Mouse (Mus musculus): ENCODE results near the gene Kif2c. TPM values are rescaled to one million over a fixed set of nuclear protein-coding genes. Genes with fewer than 3 reads are reported as not detected.

Gene Kif2c
- polyA plus RNA-seq, 1 experiment from 2014 or later, result 35.9 TPM

DNA sequence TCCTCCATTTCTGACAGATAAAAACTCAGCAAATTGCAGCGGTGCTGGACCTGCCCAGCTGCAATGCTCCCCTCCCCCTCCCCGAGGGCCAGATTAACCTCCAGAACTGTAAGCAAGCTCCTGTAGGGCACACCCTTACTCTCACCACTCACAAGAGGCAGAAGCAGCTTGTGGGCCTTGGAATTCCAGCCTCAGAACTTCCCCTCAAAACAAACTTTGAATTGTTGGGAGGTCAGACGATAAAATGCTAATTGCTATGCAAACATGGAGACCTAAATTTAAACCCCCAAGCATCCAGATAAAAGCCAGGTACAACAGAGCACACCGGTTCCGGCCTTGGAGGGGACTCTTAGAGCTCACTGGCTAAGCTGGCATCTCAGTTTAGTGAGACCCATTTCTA is 29.7 kb downstream of the Kif2c start:
- Histone ChIP-seq H3K27me3 (ENCODE audit: control insufficient read depth, insufficient read depth, low read length) (no peaks in the 10 kb centered on the region), H3K36me3 (ENCODE audit: control insufficient read depth, insufficient read depth, low read length) (peaks cover 58% of the 10 kb centered on the region), H3K9ac (ENCODE audit: low read length) (peak overlapping the region; percentile 47; the same call in 1 of the 2 replicates), H3K4me1 (ENCODE audit: control insufficient read depth in 2 of 2, insufficient read depth in 2 of 2, low read length in 2 of 2) (peaks cover 9 to 22% of the 10 kb centered on the region in 2 experiments), H3K9me3 (ENCODE audit: control insufficient read depth, low read length) (no peaks in the 10 kb centered on the region), H3K4me3 (ENCODE audit: control insufficient read depth in 1 of 2, insufficient read depth in 1 of 2, low read depth in 1 of 2, low read length in 2 of 2) (no peak overlapping the region), H3K4me2 (ENCODE audit: low read length) (no peak overlapping the region), H3K27ac (replicated peaks in 1 of 2; ENCODE audit: control insufficient read depth in 1 of 2, insufficient read depth in 1 of 2, low read depth in 2 of 2, low read length in 2 of 2) (no peak overlapping the region)
- ATAC-seq (ENCODE audit: insufficient number of reproducible peaks, insufficient read depth, low FRiP score, low read depth), result no peak
- WGBS, result 60% methylated on average over 5 of the region's 5 CpGs

DNA sequence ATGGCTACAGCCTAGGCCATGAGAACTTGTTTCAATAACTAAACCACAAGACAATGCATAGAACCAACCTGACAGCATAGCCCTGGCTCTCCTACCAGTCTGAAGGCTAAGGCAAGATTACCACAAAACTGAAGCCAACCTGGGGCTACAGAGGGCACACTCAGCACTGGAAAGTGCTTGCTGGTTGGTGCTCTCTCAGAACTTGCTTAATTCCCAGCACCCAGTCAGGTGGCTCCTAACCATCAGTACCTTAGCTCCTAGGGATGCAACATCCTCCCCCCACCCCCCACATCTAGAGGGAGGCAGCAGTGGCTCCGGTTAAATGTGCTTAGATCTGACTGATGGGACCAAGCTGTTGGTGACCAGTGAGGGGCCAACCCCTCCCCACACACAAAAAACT is 31.0 kb downstream of the Kif2c start:
- H3K4me3 ChIP-seq (ENCODE audit: control insufficient read depth in 1 of 2, insufficient read depth in 1 of 2, low read depth in 1 of 2, low read length in 2 of 2), result no peak overlapping the region
- H3K4me2 ChIP-seq (ENCODE audit: low read length), result no peak overlapping the region
- H3K36me3 ChIP-seq (ENCODE audit: control insufficient read depth, insufficient read depth, low read length), result peaks cover 58% of the 10 kb centered on the region
- no peaks in the 10 kb centered on the region for H3K9me3 ChIP-seq (ENCODE audit: control insufficient read depth, low read length)
- WGBS, result 79% methylated on average over 1 of the region's 1 CpGs
- no peaks in the 10 kb centered on the region for H3K27me3 ChIP-seq (ENCODE audit: control insufficient read depth, insufficient read depth, low read length)
- no peak for ATAC-seq (ENCODE audit: insufficient number of reproducible peaks, insufficient read depth, low FRiP score, low read depth)
- H3K27ac ChIP-seq (replicated peaks in 1 of 2; ENCODE audit: control insufficient read depth in 1 of 2, insufficient read depth in 1 of 2, low read depth in 2 of 2, low read length in 2 of 2), result no peak overlapping the region
- no peak overlapping the region for H3K9ac ChIP-seq (ENCODE audit: low read length)
- H3K4me1 ChIP-seq (ENCODE audit: control insufficient read depth in 2 of 2, insufficient read depth in 2 of 2, low read length in 2 of 2), result peaks cover 9 to 22% of the 10 kb centered on the region in 2 experiments

DNA sequence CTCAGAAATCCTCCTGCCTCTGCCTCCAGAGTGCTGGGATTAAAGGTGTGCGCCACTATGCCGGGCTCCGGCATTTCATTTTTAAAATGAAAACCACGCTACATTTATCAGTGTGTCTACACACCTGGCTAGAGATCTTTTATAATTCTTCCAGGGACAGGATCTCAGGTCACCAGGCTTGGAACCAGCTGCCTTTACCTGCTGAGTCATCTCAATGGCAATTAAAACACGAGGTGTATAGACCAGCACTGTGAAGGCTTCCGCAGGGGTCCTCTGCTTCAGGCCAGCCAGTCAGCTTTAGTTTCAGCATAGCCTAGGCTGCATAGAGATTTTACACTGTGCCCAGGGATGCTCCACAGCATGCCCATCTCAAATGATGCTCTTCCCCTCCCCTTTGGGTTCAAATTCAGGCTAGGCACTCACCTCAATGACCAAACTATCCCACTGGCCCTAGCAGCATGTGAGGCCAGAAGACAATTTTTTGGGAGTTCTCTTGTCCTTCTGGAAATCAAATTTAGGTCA is 32.2 kb downstream of the Kif2c start:
- no peak overlapping the region for H3K27ac ChIP-seq (replicated peaks in 1 of 2; ENCODE audit: control insufficient read depth in 1 of 2, insufficient read depth in 1 of 2, low read depth in 2 of 2, low read length in 2 of 2)
- H3K9me3 ChIP-seq (ENCODE audit: control insufficient read depth, low read length), result no peaks in the 10 kb centered on the region
- no peaks in the 10 kb centered on the region for H3K27me3 ChIP-seq (ENCODE audit: control insufficient read depth, insufficient read depth, low read length)
- no peak overlapping the region for H3K9ac ChIP-seq (ENCODE audit: low read length)
- WGBS, result 95% methylated on average over 6 of the region's 6 CpGs
- no peak for ATAC-seq (ENCODE audit: insufficient number of reproducible peaks, insufficient read depth, low FRiP score, low read depth)
- peaks cover 9 to 22% of the 10 kb centered on the region in 2 experiments for H3K4me1 ChIP-seq (ENCODE audit: control insufficient read depth in 2 of 2, insufficient read depth in 2 of 2, low read length in 2 of 2)
- H3K4me2 ChIP-seq (ENCODE audit: low read length), result no peak overlapping the region
- H3K36me3 ChIP-seq (ENCODE audit: control insufficient read depth, insufficient read depth, low read length), result peaks cover 58% of the 10 kb centered on the region
- no peak overlapping the region for H3K4me3 ChIP-seq (ENCODE audit: control insufficient read depth in 1 of 2, insufficient read depth in 1 of 2, low read depth in 1 of 2, low read length in 2 of 2)

- Histone ChIP-seq H3K27ac (replicated peaks in 1 of 2; ENCODE audit: control insufficient read depth in 1 of 2, insufficient read depth in 1 of 2, low read depth in 2 of 2, low read length in 2 of 2) (no peak overlapping the region), H3K27me3 (ENCODE audit: control insufficient read depth, insufficient read depth, low read length) (no peaks in the 10 kb centered on the region), H3K9ac (ENCODE audit: low read length) (no peak overlapping the region), H3K4me2 (ENCODE audit: low read length) (no peak overlapping the region), H3K36me3 (ENCODE audit: control insufficient read depth, insufficient read depth, low read length) (peaks cover 52% of the 10 kb centered on the region), H3K9me3 (ENCODE audit: control insufficient read depth, low read length) (no peaks in the 10 kb centered on the region), H3K4me1 (ENCODE audit: control insufficient read depth in 2 of 2, insufficient read depth in 2 of 2, low read length in 2 of 2) (peaks cover 7 to 19% of the 10 kb centered on the region in 2 experiments), H3K4me3 (ENCODE audit: control insufficient read depth in 1 of 2, insufficient read depth in 1 of 2, low read depth in 1 of 2, low read length in 2 of 2) (no peak overlapping the region)
- ATAC-seq (ENCODE audit: insufficient number of reproducible peaks, insufficient read depth, low FRiP score, low read depth), result no peak
- 67% methylated on average over 6 of the region's 6 CpGs for WGBS
These were observed 32.9 kb downstream of the Kif2c start for GRCm38 (mm10) chr4:117149291-117150211.

DNA sequence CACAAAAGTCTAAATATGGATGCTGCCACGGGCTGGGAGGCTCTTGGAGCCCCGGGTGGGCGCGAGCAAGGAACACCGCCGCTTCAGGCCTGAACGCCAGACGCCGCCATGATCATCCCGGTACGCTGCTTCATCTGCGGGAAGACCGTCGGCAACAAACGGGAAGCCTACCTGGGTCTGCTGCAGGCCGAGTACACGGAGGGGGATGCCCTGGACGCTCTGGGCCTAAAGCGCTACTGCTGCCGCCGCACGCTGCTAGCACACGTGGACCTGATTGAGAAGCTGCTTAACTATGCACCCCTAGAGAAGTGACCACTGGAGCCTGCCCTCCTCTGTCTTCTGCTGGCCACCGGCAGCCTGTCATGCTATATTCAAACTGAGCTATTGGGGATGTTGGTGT is 33.6 kb downstream of the Kif2c start:
- Histone ChIP-seq H3K4me3 (ENCODE audit: control insufficient read depth in 1 of 2, insufficient read depth in 1 of 2, low read depth in 1 of 2, low read length in 2 of 2) (no peak overlapping the region), H3K36me3 (ENCODE audit: control insufficient read depth, insufficient read depth, low read length) (peaks cover 45% of the 10 kb centered on the region), H3K27ac (replicated peaks in 1 of 2; ENCODE audit: control insufficient read depth in 1 of 2, insufficient read depth in 1 of 2, low read depth in 2 of 2, low read length in 2 of 2) (no peak overlapping the region), H3K4me1 (ENCODE audit: control insufficient read depth in 2 of 2, insufficient read depth in 2 of 2, low read length in 2 of 2) (peaks cover 2 to 13% of the 10 kb centered on the region in 2 experiments; a peak in 3 of 4 replicates), H3K27me3 (ENCODE audit: control insufficient read depth, insufficient read depth, low read length) (no peaks in the 10 kb centered on the region), H3K9ac (ENCODE audit: low read length) (no peak overlapping the region), H3K9me3 (ENCODE audit: control insufficient read depth, low read length) (no peaks in the 10 kb centered on the region), H3K4me2 (ENCODE audit: low read length) (no peak overlapping the region)
- WGBS, result 73% methylated on average over 24 of the region's 24 CpGs
- no peak for ATAC-seq (ENCODE audit: insufficient number of reproducible peaks, insufficient read depth, low FRiP score, low read depth)

DNA sequence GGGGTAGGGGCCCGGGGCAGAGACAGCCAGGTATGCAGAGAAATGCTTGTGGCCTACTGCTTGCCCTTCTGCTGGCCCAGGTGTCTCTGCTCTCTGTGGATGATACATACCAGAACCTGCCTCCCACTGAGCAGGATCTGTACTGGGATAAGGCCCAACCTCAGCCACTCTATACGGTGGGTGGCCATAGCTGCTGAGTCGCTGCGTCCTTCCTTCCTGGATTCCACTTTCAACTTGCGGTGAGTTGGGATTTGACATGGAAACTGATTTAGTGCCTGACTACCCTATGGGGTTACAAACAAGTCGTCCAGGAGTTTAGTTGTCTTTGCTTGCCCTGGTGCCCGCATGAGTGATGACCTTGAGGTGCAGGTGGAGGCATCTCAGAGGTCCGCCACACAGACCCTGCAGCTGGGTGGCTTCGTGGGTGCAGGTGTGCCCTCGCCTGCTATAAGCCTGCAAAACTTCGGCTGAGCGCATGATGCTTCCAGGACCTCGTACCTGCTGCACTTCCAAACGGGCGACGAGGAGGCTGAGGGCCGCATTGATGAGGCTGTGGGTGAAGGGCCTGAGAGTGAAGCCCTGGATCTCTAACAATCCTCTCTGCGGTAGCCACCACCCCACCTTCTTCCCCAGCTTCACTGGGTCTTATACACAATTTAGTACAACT is 34.3 kb downstream of the Kif2c start:
- ATAC-seq (ENCODE audit: insufficient number of reproducible peaks, insufficient read depth, low FRiP score, low read depth), result no peak
- H3K4me1 ChIP-seq (ENCODE audit: control insufficient read depth in 2 of 2, insufficient read depth in 2 of 2, low read length in 2 of 2), result peaks cover 2 to 7% of the 10 kb centered on the region in 2 experiments
- H3K36me3 ChIP-seq (ENCODE audit: control insufficient read depth, insufficient read depth, low read length), result peaks cover 39% of the 10 kb centered on the region
- H3K27ac ChIP-seq (replicated peaks in 1 of 2; ENCODE audit: control insufficient read depth in 1 of 2, insufficient read depth in 1 of 2, low read depth in 2 of 2, low read length in 2 of 2), result no peak overlapping the region
- H3K27me3 ChIP-seq (ENCODE audit: control insufficient read depth, insufficient read depth, low read length), result no peaks in the 10 kb centered on the region
- H3K4me3 ChIP-seq (ENCODE audit: control insufficient read depth in 1 of 2, insufficient read depth in 1 of 2, low read depth in 1 of 2, low read length in 2 of 2), result no peak overlapping the region
- no peak overlapping the region for H3K4me2 ChIP-seq (ENCODE audit: low read length)
- no peaks in the 10 kb centered on the region for H3K9me3 ChIP-seq (ENCODE audit: control insufficient read depth, low read length)
- 79% methylated on average over 18 of the region's 18 CpGs for WGBS
- H3K9ac ChIP-seq (ENCODE audit: low read length), result no peak overlapping the region

GRCm38 (mm10) chr4:117146176-117146575 is 36.3 kb downstream of the Kif2c start:
- H3K27ac ChIP-seq (replicated peaks in 1 of 2; ENCODE audit: control insufficient read depth in 1 of 2, insufficient read depth in 1 of 2, low read depth in 2 of 2, low read length in 2 of 2), result no peak overlapping the region
- 28% methylated on average over 15 of the region's 15 CpGs for WGBS
- no peak overlapping the region for H3K4me2 ChIP-seq (ENCODE audit: low read length)
- no peak overlapping the region for H3K4me3 ChIP-seq (ENCODE audit: control insufficient read depth in 1 of 2, insufficient read depth in 1 of 2, low read depth in 1 of 2, low read length in 2 of 2)
- H3K27me3 ChIP-seq (ENCODE audit: control insufficient read depth, insufficient read depth, low read length), result no peaks in the 10 kb centered on the region
- peaks cover 0 to 4% of the 10 kb centered on the region in 2 experiments; a peak in 2 of 4 replicates for H3K4me1 ChIP-seq (ENCODE audit: control insufficient read depth in 2 of 2, insufficient read depth in 2 of 2, low read length in 2 of 2)
- H3K36me3 ChIP-seq (ENCODE audit: control insufficient read depth, insufficient read depth, low read length), result peaks cover 19% of the 10 kb centered on the region
- no peaks in the 10 kb centered on the region for H3K9me3 ChIP-seq (ENCODE audit: control insufficient read depth, low read length)
- H3K9ac ChIP-seq (ENCODE audit: low read length), result no peak overlapping the region
- no peak for ATAC-seq (ENCODE audit: insufficient number of reproducible peaks, insufficient read depth, low FRiP score, low read depth)

Data from heart, embryonic 14.5 days (tissue).